In the genomic region with DNA sequence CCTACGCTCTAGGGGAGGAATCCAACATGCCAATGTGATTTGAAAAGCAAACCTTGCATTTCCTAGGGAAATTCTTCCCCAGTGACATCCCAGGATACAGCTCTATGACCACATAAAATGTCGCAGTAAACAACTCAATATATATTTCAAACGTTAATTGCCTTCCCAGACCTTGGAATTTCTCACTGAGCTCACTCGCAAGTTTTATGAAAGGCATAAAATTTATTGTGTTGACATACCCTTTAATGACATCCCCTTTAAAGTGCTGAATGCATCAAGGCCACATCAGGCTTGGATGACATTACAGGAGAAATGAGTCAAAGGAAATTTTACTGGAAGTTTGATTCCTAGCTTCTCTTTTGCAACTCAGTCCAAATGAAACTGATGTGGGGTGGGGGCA, we compare ENCODE assay signal across 16 mouse cellular contexts.
"Had no signal": no experiment of that assay in that cellular context is flagged by ENCODE, and none has a peak within 500 bp of the region (broad histone marks: within the 10 kb centered on the region; RNA-seq: fewer than 3 reads in every experiment).

No protein-coding gene starts in this region.

- H3K4me1 ChIP-seq: limb, embryonic 10.5 days; liver, embryonic 12.5 days; megakaryocyte, embryonic 14.5 days; midbrain, embryonic 12.5 days; neural tube, embryonic 15.5 days had no signal

- H3K4me3 ChIP-seq: layer of hippocampus, adult 2 months; limb, embryonic 10.5 days; liver, embryonic 12.5 days; megakaryocyte, embryonic 14.5 days; midbrain, embryonic 12.5 days; myocyte; neural tube, embryonic 15.5 days had no signal

- H3K36me3 ChIP-seq: limb, embryonic 10.5 days; liver, embryonic 12.5 days; midbrain, embryonic 12.5 days; neural tube, embryonic 15.5 days had no signal

- H3K9me3 ChIP-seq: limb, embryonic 10.5 days; liver, embryonic 12.5 days; midbrain, embryonic 12.5 days; neural tube, embryonic 15.5 days had no signal

- H3K4me2 ChIP-seq: liver, embryonic 12.5 days; lung, embryonic 14.5 days; midbrain, embryonic 12.5 days; neural tube, embryonic 15.5 days had no signal

- ATAC-seq: liver, embryonic 12.5 days had no signal

- H3K27ac ChIP-seq: layer of hippocampus, adult 2 months; limb, embryonic 10.5 days; liver, embryonic 12.5 days; macrophage; midbrain, embryonic 12.5 days; neural tube, embryonic 15.5 days; stomach, postnatal 0 days had no signal

- H3K9ac ChIP-seq: liver, embryonic 12.5 days; lung, embryonic 14.5 days; midbrain, embryonic 12.5 days; neural tube, embryonic 15.5 days had no signal

- H3K27me3 ChIP-seq: liver, embryonic 12.5 days; megakaryocyte, embryonic 14.5 days; midbrain, embryonic 12.5 days; neural tube, embryonic 15.5 days had no signal

- DNase-seq: kidney, adult 8-10 months; kidney, postnatal 25 days; lung, embryonic 14.5 days; lung, postnatal 10 days; right cerebral cortex, adult 18-20 months; right cerebral cortex, postnatal 25 days; thymus, postnatal 4 days had no signal
